19 mouse cellular contexts compared by ENCODE assay signal in genomic region chr6:31129987-31130386, GRCm38 (mm10).
DNase-seq lines count a peak whose midpoint lies in the region; ATAC-seq and TF ChIP-seq lines count a peak whose summit lies in the region.
"Had no signal": no experiment of that assay in that cellular context is flagged by ENCODE, and none has a peak within 500 bp of the region (broad histone marks: within the 10 kb centered on the region; RNA-seq: fewer than 3 reads in every experiment).

No protein-coding gene starts in this region.

- no peaks in the 10 kb centered on the region for H3K36me3 ChIP-seq in intestine, embryonic 15.5 days
- no peaks in the 10 kb centered on the region for H3K36me3 ChIP-seq in intestine, postnatal 0 days (ENCODE audit: control insufficient read depth, insufficient read depth)
- H3K36me3 ChIP-seq in myocyte (ENCODE audit: control insufficient read depth, insufficient read depth), result no peaks in the 10 kb centered on the region
- no peaks in the 10 kb centered on the region for H3K36me3 ChIP-seq in stomach, embryonic 16.5 days (ENCODE audit: control insufficient read depth, insufficient read depth, low read length)
- H3K36me3 ChIP-seq: embryonic facial prominence, embryonic 12.5 days; forebrain, embryonic 12.5 days; G1E; heart, embryonic 12.5 days; hindbrain, embryonic 10.5 days had no signal

- H3K9ac ChIP-seq in intestine, embryonic 15.5 days, result no peak overlapping the region
- no peak overlapping the region for H3K9ac ChIP-seq in intestine, postnatal 0 days (ENCODE audit: low read depth, low read length)
- H3K9ac ChIP-seq in stomach, embryonic 16.5 days (ENCODE audit: low read length), result no peak overlapping the region
- H3K9ac ChIP-seq: embryonic facial prominence, embryonic 12.5 days; forebrain, embryonic 12.5 days; heart, embryonic 12.5 days; hindbrain, embryonic 14.5 days had no signal

- no peak overlapping the region for H3K27ac ChIP-seq in intestine, embryonic 15.5 days
- H3K27ac ChIP-seq in intestine, postnatal 0 days (ENCODE audit: low read depth, low read length), result no peak overlapping the region
- peak overlapping the region; percentile 6; the same call in 1 of the 2 replicates for H3K27ac ChIP-seq in stomach, embryonic 16.5 days (ENCODE audit: low read length)
- H3K27ac ChIP-seq: embryonic facial prominence, embryonic 12.5 days; forebrain, embryonic 12.5 days; hindbrain, embryonic 10.5 days; hindbrain, embryonic 14.5 days had no signal

- H3K27me3 ChIP-seq in intestine, embryonic 15.5 days (replicated peaks), result no peaks in the 10 kb centered on the region
- no peaks in the 10 kb centered on the region for H3K27me3 ChIP-seq in intestine, postnatal 0 days (replicated peaks; ENCODE audit: control insufficient read depth, insufficient read depth, low read length)
- H3K27me3 ChIP-seq in myocyte (ENCODE audit: control insufficient read depth, insufficient read depth, insufficient read length), result no peaks in the 10 kb centered on the region
- H3K27me3 ChIP-seq in stomach, embryonic 16.5 days (ENCODE audit: control insufficient read depth, insufficient read depth, low read length), result no peaks in the 10 kb centered on the region
- H3K27me3 ChIP-seq: embryonic facial prominence, embryonic 12.5 days; forebrain, embryonic 12.5 days; heart, embryonic 12.5 days had no signal

- 72% methylated on average over 7 of the region's 7 CpGs for WGBS in intestine, embryonic 15.5 days
- WGBS in intestine, postnatal 0 days, result 48% methylated on average over 7 of the region's 7 CpGs
- 64% methylated on average over 7 of the region's 7 CpGs for WGBS in stomach, embryonic 16.5 days

- DNase-seq in A20 (ENCODE audit: low read depth, low spot score), result peak; percentile 48
- DNase-seq: adrenal gland, adult 8-10 months; adrenal gland, postnatal 36 days; cerebellum, adult 2 months; cerebellum, postnatal 25 days; gastrocnemius, postnatal 25 days had no signal

- H3K4me1 ChIP-seq in intestine, embryonic 15.5 days (replicated peaks), result peaks cover 2% of the 10 kb centered on the region
- H3K4me1 ChIP-seq in intestine, postnatal 0 days (replicated peaks; ENCODE audit: control insufficient read depth, insufficient read depth, low read length), result no peaks in the 10 kb centered on the region; the same call in 1 of the 2 replicates
- 0 out of 2 replicates have a peak, but pooled peaks cover 8% of the 10 kb centered on the region for H3K4me1 ChIP-seq in stomach, embryonic 16.5 days (ENCODE audit: control insufficient read depth, insufficient read depth, low read length)
- H3K4me1 ChIP-seq: forebrain, embryonic 12.5 days; hindbrain, embryonic 10.5 days had no signal

- TF ChIP-seq CTCF in intestine, postnatal 0 days (IDR thresholded peaks at IDR 0.05; ENCODE audit: low read depth), result no peak

- no peak overlapping the region for H3K4me3 ChIP-seq in intestine, embryonic 15.5 days (replicated peaks)
- H3K4me3 ChIP-seq in intestine, postnatal 0 days (ENCODE audit: low read depth, low read length), result no peak overlapping the region
- H3K4me3 ChIP-seq in myocyte, result no peak overlapping the region
- no peak overlapping the region for H3K4me3 ChIP-seq in stomach, embryonic 16.5 days (replicated peaks; ENCODE audit: low read length)
- H3K4me3 ChIP-seq: embryonic facial prominence, embryonic 12.5 days; forebrain, embryonic 12.5 days; heart, embryonic 12.5 days; hindbrain, embryonic 10.5 days had no signal

- peak; percentile 23 for ATAC-seq in intestine, embryonic 15.5 days
- ATAC-seq in intestine, postnatal 0 days, result no peak
- ATAC-seq in stomach, embryonic 16.5 days (ENCODE audit: insufficient read depth, low FRiP score), result no peak
- no peak for ATAC-seq in CD4-positive, CD25-positive, alpha-beta regulatory T cell, adult 4 months
- no peak for ATAC-seq in erythroblast, adult 5-6 weeks (replicated peaks; ENCODE audit: low FRiP score, poor library complexity, severe bottlenecking)
- ATAC-seq: forebrain, embryonic 16.5 days had no signal

- no peak overlapping the region for H3ac ChIP-seq in myocyte (ENCODE audit: control insufficient read depth, insufficient read length)

- no peak for TF ChIP-seq POLR2A in myocyte (IDR thresholded peaks at IDR 0.05; ENCODE audit: insufficient read length, low read depth)

- peaks cover 17% of the 10 kb centered on the region for H3K79me2 ChIP-seq in myocyte (ENCODE audit: control insufficient read depth, insufficient read depth)

- H3K9me3 ChIP-seq in intestine, embryonic 15.5 days, result no peaks in the 10 kb centered on the region
- no peaks in the 10 kb centered on the region for H3K9me3 ChIP-seq in intestine, postnatal 0 days (ENCODE audit: control insufficient read depth)
- 0 out of 2 replicates have a peak, but pooled peaks cover 3% of the 10 kb centered on the region for H3K9me3 ChIP-seq in stomach, embryonic 16.5 days (replicated peaks; ENCODE audit: control insufficient read depth, low read length)
- H3K9me3 ChIP-seq: embryonic facial prominence, embryonic 12.5 days; G1E; heart, embryonic 12.5 days had no signal

- no peak overlapping the region for H3K4me2 ChIP-seq in intestine, embryonic 15.5 days (replicated peaks)
- H3K4me2 ChIP-seq in intestine, postnatal 0 days (replicated peaks; ENCODE audit: low read depth), result no peak overlapping the region
- H3K4me2 ChIP-seq in myocyte (ENCODE audit: low read depth), result peak overlapping the region; percentile 31
- no peak overlapping the region for H3K4me2 ChIP-seq in stomach, embryonic 16.5 days (ENCODE audit: low read depth, low read length)
- H3K4me2 ChIP-seq: embryonic facial prominence, embryonic 12.5 days; forebrain, embryonic 12.5 days; heart, embryonic 12.5 days; hindbrain, embryonic 14.5 days had no signal

TF ChIP-seq in myocyte, 11 proteins besides CTCF, POLR2A, EP300 and RAD21:
- peak in 1 of 3 experiments; percentile 10 for TF ChIP-seq MYOD1 (IDR thresholded peaks at IDR 0.05; ENCODE audit: control insufficient read depth in 1 of 3, insufficient read length in 2 of 3, low read depth in 2 of 3)
- TF ChIP-seq TCF3 (IDR thresholded peaks at IDR 0.05; ENCODE audit: insufficient read length, low read depth), result no peak
- TF ChIP-seq POLR2AphosphoS2 (IDR thresholded peaks at IDR 0.05; ENCODE audit: insufficient read length, low read depth), result no peak
